Mouse (Mus musculus): ENCODE data around the gene Abhd6.
A peak's percentile ranks its signal among the peaks of the same experiment; 100 is the strongest.

Gene Abhd6

DNA sequence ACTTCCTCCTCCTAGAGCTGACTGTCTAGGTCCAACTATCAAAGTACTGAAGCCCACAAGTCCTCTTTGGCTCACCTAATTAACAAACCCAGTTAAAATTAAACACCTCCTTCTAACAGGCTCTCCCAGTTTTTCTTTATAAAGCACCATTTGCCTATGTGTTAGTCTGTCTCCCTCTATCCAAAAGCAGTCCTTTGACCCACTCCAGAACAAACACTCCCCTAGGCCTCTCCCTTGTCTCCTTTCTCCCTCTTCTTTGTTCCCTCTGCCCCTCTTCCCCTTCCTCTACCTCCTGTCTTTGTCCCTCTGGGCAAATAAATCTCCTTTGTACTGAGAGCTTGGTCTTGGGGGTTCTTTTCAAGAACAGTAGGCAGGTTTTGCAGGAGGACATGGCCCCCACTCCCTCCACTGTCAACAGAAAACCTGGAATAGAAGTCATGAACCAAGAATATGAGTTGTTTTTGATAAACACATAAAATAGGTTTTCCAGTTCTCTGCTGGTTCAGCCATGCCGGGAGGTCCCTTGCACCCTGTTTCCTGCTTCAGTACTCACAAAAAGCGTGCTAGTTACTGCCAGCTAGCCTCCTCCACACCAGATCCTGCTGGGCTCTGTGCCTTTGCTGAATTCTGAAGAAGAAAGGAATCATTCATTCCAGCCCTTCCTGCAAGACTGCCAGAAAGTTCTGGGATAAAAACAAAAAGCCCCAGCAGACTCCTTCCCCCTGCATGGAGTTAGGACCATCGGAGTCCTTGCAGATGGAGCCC, 60.0 kb downstream of the Abhd6 start:
- no peak for DNase-seq

DNA sequence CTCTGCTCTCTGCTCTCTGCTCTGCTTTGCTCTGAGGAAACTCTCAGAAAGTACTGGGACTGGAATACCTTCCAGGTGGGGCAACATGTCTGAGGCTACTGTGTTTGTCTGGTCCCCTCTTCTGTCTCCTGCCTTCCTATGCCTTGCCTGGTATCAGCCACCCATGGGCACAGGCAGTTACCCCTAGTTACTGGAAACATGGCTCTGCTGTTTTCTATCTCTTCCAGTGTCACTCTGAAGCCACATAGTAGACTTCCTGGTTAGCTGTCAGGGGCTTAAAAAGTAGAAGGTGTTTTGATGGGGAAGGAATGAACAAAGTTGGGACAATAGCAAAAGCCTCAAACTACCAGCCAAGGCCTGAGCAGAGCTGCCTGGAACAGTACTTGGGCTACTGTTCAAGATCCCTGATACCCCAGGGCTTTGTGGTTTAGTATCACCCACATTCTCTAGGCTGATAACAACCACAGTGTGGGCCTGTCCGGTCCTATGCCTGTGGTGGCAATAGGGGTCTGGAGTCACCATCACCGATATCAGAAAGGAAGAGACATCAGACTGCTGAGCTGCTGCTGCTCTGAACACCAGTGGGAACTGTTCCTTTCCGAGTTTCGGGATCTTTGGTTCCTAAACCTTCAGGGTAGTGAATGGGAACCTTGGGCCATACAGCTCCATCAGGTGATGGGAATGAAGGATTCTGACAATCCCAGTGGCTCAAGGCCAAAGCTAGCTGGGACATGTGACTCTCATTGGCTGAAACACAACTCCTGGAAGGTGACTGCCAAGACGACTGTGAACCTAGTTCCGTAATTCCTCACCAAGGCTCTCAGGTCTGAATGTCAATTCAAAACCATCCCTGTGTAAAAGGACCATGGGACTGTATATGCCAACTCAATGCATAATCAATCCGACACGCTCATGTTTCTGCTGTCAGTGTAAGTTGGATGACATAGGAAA, 61.4 kb downstream of the Abhd6 start:
- DNase-seq, result peak; percentile 27 to 51

DNA sequence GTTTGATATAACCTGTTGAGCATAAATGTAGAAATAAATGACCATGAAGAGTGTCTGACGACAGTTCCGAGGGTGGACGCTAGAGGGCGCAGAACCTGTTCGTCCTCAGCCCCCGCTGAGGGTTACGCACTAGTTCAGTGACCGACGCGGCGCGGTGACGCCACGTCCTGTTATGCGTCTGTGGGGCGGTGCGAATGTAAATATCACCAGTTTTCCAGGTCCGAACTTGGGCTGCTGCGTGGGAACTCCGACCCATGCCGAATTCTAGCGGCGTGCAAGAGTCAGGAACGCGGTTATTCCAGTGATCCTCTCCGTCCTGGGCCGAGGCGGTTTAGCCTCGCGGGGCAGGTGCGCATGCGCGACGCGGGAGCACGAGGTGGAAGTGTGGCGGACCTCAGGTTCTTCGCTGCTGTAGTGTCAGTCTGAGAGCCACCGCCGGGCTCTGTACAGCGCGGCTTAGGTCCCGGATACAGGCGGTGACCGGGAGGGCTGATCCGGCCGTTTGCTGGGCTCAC, 77.5 kb downstream of the Abhd6 start, which contains the start of gene Rpp14:
Gene Rpp14 (plus strand): TSS at position 203 of the 515 bp plus-strand sequence.
- DNase-seq, result peak; percentile 97 to 98

DNA sequence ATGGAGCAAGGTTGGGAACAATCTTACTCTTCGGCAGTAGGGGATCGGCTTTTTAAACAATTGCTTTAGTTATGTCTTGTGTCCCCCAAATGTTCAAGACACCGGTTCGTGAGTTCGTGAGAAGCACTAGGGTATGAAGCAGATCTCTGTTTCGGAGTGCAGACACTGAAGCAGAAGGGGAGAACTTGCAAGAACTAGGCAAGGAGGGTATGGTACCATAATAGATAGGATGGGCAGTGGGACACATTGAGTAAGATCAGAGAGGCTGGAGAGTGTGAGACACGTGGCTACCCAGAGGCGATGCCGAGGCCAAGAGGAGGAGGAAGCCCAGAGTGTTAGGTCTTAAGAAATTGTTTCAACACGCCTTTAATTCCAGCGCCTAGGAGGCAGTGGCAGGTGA, 78.0 kb downstream of the Abhd6 start:
- DNase-seq, result no peak

DNA sequence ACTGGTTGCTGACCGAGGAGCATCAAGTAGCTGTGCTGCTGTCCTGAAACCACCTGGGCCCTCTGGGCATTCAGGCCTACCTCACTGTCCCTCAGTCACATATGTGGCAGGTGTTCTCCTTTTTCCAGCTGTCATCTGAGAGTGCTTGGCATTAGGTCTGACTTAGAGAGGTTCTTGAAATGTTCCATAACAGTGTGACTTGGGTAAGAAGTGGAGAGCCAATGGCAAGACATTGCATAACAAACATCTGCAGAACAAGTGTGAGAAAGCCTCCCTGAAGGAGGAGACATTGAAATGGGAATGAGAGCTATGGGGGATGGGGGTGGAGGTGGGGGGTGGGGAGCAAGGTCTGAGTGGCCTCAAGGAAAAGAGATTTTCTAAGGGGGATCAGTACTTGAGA, 80.2 kb downstream of the Abhd6 start:
- DNase-seq, result no peak

DNA sequence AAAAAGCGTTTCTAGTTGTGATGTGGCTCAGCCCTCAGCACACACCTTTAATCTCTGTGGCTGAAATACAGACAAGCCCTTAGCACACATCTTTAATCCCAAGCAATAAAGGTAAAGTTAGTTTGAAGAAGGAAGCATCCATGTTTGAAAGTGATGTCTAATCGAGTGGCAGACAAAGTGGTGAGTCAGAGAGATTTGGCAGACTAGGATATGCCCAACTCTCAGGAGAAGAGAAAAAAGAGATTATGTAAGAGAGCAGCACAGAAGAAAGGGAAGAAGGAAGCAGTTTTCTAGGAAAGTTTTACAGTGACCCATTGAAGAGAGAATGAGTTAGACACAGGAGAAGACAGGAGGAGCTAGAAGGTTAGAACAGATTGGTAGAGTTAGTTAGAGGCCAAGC, 86.3 kb downstream of the Abhd6 start:
- no peak for DNase-seq

DNA sequence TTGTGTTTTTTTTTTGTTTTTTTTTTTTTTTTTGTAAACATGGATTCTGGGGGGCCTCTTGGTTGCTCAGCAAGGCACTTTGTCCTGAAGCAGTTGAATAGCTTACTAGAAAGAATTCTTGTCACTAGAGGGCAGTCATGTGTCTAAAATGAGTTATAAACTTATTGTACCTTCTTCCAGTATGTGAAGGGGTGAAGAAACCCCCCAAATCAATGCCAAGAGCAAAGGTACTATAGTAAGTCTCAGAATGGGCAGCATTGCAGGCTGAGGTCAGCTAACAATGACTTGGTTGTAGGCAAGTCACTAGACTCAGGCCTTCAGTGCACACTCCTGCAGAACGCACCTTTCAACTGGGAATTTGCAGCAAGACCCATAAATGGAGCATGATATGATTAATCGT, 89.9 kb downstream of the Abhd6 start:
- DNase-seq, result no peak

DNA sequence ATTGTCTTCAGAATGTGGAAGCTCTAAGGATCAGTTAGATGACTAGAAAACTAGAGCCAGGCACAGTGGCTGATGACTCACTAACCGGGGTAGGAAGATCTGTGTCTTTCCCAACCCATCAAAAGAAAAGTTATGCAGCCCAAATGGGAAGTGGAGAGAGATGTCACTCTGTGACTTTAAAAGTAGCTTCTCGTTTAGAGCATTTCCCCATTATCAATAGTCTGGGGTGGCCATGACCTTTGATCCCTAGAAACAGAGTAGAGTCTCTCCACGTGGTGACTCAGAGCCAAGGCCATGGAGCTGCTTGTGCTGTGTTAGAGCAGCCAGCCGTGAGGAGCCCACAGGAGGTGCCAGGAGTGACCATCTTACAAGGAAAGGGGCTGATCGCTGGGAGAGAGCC, 90.7 kb downstream of the Abhd6 start:
- no peak for DNase-seq

DNA sequence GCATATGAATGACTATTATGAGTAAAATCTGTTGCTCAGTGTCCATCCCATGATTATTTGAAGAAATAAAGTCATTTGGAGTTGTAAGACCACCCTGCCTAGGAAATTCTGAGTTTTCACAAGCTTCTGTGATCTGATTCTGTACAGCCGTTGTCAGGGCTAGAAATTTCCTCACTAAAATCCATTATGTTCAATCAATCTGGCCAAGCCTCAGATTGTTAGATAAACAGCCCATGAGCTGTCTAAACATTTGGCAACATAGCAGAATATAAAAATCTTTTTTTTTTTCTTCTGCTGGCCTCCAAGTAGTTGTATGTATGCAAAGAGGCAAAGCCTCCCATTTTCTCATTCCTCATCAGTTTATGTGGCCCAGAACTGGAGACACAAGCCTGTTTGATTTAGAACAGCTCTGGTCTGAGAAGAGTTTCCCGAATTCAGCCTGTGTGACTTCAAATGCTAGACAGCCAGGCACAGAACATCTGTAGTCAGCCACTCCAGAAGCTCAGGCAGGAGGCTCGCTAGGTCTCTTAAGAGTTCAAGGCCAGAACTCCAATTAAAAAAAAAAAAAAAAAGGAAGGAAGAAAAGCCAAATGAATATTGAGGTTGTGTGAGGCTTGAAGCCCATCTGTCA, 92.3 kb downstream of the Abhd6 start:
- DNase-seq, result no peak

DNA sequence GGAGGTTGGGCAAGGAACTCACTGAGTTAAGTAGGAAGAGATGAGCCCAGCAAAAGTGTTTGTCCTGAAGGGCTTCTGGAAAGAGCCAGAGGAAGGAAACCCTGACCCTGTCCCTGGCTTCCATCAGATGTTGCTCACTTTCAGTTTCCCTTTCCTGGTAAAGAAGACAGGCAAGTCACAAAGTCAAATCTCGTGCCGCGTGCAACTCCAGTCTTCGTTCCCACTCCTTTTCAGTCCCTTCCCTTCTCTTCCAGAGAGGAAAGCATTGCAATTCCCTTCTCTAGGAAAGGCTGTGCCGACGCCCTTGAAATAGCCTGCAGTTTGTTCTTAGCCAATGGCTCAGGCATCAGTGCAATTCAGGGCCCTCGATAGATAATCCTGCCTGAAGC, 92.9 kb downstream of the Abhd6 start:
- no peak for DNase-seq

DNA sequence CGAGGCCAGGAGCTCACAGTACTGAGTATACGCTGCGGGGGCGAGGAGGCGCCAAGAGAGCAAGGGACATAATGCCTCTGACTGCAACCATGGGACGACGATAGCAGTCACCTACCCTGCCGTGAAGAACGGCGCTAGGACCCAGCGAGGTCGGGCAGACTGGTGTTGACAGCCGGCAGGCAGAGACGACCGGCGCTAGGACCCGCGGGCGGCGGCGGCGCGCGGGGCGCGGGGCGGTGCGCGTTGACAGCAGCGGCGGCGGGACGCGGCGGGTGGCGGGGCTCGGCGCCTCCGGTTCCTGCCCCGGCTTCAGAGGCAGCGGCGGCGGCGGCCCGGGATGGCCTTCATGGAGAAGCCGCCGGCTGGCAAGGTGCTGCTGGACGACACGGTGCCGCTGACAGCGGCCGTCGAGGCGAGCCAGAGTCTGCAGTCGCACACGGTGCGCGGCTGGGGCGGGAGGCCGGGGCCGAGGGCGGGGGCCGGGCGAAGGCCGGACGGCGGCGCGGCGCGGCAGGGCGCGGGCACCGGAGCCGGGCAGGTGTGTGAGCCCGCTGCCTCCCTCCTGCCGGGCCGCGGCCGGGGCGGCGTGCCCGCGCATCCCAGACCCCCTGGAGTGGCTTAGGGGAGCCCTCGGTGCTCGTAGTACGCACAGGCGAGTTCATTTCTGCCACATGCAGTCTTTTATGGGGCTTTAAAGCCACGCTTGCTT, 95.4 kb downstream of the Abhd6 start, which contains the start of gene Pxk:
Gene Pxk (plus strand): TSS at position 234 of the 709 bp plus-strand sequence.
- DNase-seq, result peak; percentile 98 to 99

DNA sequence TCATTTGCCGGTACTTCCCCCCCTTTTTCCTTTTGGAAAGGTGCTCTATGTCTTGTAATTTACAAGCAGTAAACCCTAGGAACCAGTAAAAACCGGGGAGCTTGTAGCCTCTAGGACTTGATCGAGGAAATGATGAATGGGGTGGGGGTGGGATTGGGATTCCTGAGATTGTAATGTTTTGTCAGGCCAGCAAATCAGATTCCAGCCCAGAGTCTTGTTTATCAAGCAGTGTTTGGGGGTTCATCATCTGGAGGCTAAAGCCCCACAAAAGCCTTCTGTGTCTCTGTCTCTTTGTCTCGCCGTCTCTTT, 95.9 kb downstream of the Abhd6 start:
- DNase-seq, result no peak

DNA sequence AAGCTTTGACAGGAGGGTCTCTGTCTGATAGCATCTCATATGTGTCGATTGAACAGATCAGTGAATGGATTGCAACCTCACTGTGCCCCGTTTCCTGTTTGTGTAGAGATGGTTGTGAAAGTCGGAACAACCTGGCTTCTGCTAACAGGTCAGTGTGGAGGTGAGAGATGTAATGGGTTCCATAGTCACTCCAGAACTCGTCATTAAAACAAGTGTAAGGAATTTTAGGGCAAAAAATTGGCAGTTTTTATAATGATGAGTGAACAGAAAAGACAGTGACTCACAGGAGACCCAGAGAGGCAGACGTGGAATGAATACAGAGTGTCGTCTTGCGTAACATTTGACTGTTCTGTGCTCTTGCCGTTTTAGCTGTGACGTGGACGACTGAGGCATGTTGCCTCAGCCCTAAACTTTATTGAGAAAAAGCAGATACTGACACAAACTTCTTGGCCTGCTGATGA, 96.9 kb downstream of the Abhd6 start:
- no peak for DNase-seq

DNA sequence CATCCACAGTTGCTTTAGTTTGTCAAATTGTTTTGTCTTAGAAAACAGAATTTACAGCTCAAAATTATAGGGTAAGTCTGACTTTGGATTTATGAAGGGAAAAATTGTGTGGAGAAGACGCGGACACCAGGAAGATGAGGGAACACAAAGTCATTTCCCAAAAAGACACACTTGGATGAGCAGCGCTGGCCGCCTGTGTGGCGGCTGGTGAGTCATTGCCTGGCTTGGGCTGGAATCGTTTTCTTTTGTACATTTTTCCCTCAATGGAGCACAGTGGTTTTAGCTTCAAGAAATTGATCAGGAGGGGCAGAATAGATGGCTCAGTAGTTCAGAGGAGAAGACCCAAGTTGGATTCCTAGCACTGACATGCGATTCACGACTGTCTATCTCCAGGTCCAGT, 99.2 kb downstream of the Abhd6 start:
- peak; percentile 48 to 68 for DNase-seq

DNA sequence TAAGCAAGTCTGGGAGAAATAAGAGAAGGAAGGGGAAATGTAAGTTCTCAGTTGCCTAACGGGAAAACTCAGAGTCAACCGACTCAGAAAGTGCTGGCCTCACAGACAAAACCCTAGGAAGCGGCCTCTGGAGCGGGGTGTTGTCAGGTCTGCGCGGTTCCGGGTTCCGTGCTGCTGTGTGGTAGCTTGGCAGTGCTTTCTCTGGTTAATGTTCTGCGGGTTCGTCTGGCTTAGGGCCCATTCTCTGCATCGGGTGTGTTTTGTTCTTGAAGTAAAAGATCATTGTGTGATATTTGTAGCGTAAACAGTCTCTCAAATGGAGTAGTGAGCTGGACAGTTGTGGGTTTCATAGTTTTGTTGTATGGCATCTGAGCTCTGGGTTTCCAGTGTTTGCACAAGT, 100.0 kb downstream of the Abhd6 start:
- DNase-seq, result peak in 1 of 2 experiments; percentile 33

Measured in cerebellum, postnatal 25 days (tissue).